Mouse (Mus musculus) limb, embryonic 11.5 days (tissue): ENCODE results near the gene Supt20. TPM values are rescaled to one million over a fixed set of nuclear protein-coding genes. Genes with fewer than 3 reads are reported as not detected.

ENCODE experiments used
- ATAC-seq: fragments of 200-750 bp; cut with Nextera tagmentation; 2 replicates; pipeline ENCODE4 v1.8.0; 2017; ENCODE audit warnings: low read depth; ENCODE audit not compliant: insufficient number of reproducible peaks, low FRiP score, low TSS enrichment
- DNase-seq: peaks from one replicate; pipeline ENCODE4 v3.0.0-alpha.2; 2015; ENCODE audit warnings: low spot score
- H3K27ac ChIP-seq: fragments of 300-500 bp; sonication (generic); replicated peaks from 2 replicates; pipeline ENCODE4 v1.5.1; 2014; ENCODE audit warnings: low read depth, mild to moderate bottlenecking, low read length
- H3K27me3 ChIP-seq: fragments of 300-500 bp; sonication (generic); 2 replicates; pipeline ENCODE4 v1.6.1; 2014; ENCODE audit warnings: mild to moderate bottlenecking, low read length, mixed read lengths; ENCODE audit not compliant: control insufficient read depth, insufficient read depth
- H3K36me3 ChIP-seq: fragments of 300-500 bp; sonication (generic); 2 replicates; pipeline ENCODE4 v1.6.1; 2014; ENCODE audit warnings: mild to moderate bottlenecking, low read length, moderate library complexity, mixed read lengths; ENCODE audit not compliant: control insufficient read depth, insufficient read depth
- H3K4me1 ChIP-seq: fragments of 300-500 bp; sonication (generic); 2 replicates; pipeline ENCODE4 v1.6.1; 2014; ENCODE audit warnings: low read length, mixed read lengths; ENCODE audit not compliant: control insufficient read depth, insufficient read depth
- H3K4me2 ChIP-seq: fragments of 300-500 bp; sonication (generic); 2 replicates; pipeline ENCODE4 v1.6.1; 2014; ENCODE audit warnings: low read depth, mild to moderate bottlenecking, moderate library complexity; ENCODE audit not compliant: severe bottlenecking
- H3K4me3 ChIP-seq: fragments of 300-500 bp; sonication (generic); 2 replicates; pipeline ENCODE4 v1.5.1; 2014; ENCODE audit warnings: low read depth, low read length
- H3K9ac ChIP-seq: fragments of 300-500 bp; sonication (generic); 2 replicates; pipeline ENCODE4 v1.6.1; 2014; ENCODE audit warnings: mild to moderate bottlenecking, low read length
- H3K9me3 ChIP-seq: fragments of 300-500 bp; sonication (generic); 2 replicates; pipeline ENCODE4 v1.6.1; 2016; ENCODE audit warnings: low read length; ENCODE audit not compliant: control insufficient read depth
- WGBS: fragments of 180-500 bp; shearing (Covaris S2); extraction: QIAGEN DNeasy Blood & Tissue Kit; methylation state at CpG from one replicate; pipeline ENCODE4 v1.1.7; 2014; 5-methylcytosine and 5-hydroxymethylcytosine counted together
- polyA plus RNA-seq: library from polyadenylated mRNA; unstranded; fragments of >200 nt; fragmentation: Nextera tagmentation; extraction: Ambion mirVana; gene quantifications from 2 replicates; pipeline ENCODE4 v1.2.1, GENCODE M21; 2014

Supt20 gene
- polyA plus RNA-seq, 1 experiment from 2014 or later = 127 TPM

DNA sequence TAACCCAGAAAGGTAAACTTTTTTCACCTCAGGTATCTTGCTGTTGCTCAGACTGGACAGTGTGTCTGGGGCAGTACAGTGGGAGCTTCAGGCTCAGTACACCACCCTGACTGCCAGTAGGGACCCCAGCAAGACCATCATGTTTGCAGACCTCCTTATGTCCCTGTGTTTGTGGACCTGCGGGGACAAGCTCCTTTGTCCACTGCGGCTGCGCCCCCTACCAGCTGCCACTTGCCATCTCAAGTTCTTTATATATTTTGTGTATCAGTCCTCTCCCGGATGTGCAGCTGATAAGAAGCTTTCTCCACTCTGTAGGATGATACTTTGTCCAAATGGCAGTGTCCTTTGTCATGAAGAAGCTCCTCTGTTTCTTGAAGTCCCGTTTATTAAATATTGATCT, 30.2 kb upstream of the Supt20 start:
- Histone ChIP-seq H3K9ac (no peak overlapping the region), H3K9me3 (no peaks in the 10 kb centered on the region), H3K4me1 (no peaks in the 10 kb centered on the region), H3K27me3 (no peaks in the 10 kb centered on the region), H3K4me3 (no peak overlapping the region), H3K4me2 (no peak overlapping the region), H3K36me3 (no peaks in the 10 kb centered on the region), H3K27ac (no peak overlapping the region)
- 75% methylated on average over 5 of the region's 5 CpGs for WGBS
- ATAC-seq (no peak), DNase-seq (no peak)

DNA sequence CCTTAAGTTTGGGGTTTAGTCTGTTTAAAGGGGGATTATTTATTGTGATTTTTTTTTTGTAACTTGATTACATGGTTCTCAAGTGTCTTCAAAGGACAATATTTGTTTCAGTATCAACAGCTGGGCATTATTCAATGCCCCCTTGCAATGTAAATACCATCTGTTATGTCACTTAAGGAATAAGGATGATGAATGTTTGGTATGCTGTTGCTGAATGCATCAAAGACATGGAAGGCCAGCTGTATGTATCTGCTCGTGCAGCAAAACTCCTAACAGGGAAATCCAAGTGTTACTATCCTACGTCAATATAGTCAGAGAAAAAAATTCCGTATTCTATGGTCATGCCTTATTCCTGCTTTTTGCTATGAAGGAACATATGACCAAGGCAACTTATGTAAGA, 24.5 kb upstream of the Supt20 start:
- no peak for ATAC-seq
- Histone ChIP-seq H3K9me3 (no peaks in the 10 kb centered on the region), H3K36me3 (no peaks in the 10 kb centered on the region), H3K27me3 (no peaks in the 10 kb centered on the region), H3K27ac (no peak overlapping the region), H3K4me1 (no peaks in the 10 kb centered on the region), H3K9ac (no peak overlapping the region), H3K4me2 (no peak overlapping the region), H3K4me3 (no peak overlapping the region)
- 89% methylated on average over 3 of the region's 3 CpGs for WGBS
- no peak for DNase-seq

DNA sequence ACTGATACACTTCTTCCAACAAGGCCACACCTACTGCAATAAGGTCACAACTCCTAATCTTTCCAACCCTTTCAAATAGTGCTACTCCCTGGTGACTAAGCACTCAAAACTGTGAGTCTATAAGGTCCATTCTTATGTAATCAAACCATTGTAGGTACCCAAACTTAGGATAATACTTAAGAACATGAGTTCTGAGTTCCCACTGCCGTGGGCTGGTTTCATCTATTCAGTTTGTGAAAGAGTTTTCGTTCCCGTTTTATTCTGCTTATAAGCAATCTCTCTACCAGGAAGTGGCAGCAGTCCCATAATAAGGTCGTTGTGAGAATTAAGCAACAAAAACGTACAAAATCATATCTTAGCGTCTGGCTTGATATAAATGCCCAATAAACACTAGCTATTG, 23.9 kb upstream of the Supt20 start:
- DNase-seq (no peak), ATAC-seq (no peak)
- WGBS = 81% methylated on average over 6 of the region's 6 CpGs
- H3K4me3 ChIP-seq = no peak overlapping the region
- H3K4me1 ChIP-seq = no peaks in the 10 kb centered on the region
- H3K4me2 ChIP-seq = no peak overlapping the region
- H3K36me3 ChIP-seq = no peaks in the 10 kb centered on the region
- no peaks in the 10 kb centered on the region for H3K9me3 ChIP-seq
- H3K9ac ChIP-seq = no peak overlapping the region
- no peak overlapping the region for H3K27ac ChIP-seq
- no peaks in the 10 kb centered on the region for H3K27me3 ChIP-seq

DNA sequence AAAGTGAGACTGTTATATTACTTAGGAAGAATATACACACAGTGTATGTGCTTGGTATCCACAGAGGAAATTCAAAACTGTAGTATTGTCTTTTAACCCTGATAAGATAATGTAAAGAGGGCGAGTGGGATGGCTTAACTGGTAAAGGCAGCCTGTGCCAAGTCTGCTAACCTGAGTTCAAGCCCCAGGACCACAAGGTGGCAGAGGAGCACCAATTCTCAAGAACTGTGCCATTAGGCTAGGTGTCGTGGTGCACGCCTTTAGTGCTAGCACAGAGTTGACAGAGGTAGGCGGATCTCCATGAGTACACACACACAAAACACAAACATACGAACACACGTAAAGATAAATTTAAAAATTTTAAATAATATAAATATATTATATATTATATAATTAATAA, 23.0 kb upstream of the Supt20 start:
- DNase-seq = no peak
- H3K9me3 ChIP-seq = no peaks in the 10 kb centered on the region
- no peaks in the 10 kb centered on the region for H3K27me3 ChIP-seq
- H3K4me1 ChIP-seq = no peaks in the 10 kb centered on the region
- H3K27ac ChIP-seq = no peak overlapping the region
- ATAC-seq = no peak
- H3K36me3 ChIP-seq = no peaks in the 10 kb centered on the region
- WGBS = 84% methylated on average over 6 of the region's 6 CpGs
- H3K9ac ChIP-seq = no peak overlapping the region
- H3K4me3 ChIP-seq = no peak overlapping the region
- H3K4me2 ChIP-seq = no peak overlapping the region

DNA sequence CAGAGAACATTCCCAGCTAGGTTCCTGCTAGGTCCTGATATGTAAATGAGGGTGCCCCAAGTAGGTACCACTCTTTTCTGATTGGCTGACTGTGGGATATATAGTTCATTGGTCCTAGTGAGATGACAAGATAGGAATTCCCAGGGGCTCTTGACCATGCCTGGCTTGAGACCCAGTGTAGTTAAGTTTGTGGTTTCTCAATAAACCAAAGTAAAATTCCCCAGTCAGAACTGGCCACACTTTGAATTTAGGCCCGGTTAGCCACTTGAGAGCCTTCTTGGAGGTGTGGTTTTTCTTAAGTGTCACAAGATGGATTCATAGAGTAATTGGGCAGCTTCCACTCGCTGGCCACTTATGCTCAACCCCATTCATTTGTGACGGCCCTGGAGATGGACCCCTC, 20.5 kb upstream of the Supt20 start:
- H3K9me3 ChIP-seq = no peaks in the 10 kb centered on the region
- ATAC-seq (no peak), DNase-seq (no peak)
- H3K4me3 ChIP-seq = no peak overlapping the region
- no peaks in the 10 kb centered on the region for H3K36me3 ChIP-seq
- H3K4me1 ChIP-seq = no peaks in the 10 kb centered on the region
- H3K4me2 ChIP-seq = no peak overlapping the region
- H3K9ac ChIP-seq = no peak overlapping the region
- H3K27me3 ChIP-seq = no peaks in the 10 kb centered on the region
- no peak overlapping the region for H3K27ac ChIP-seq
- 80% methylated on average over 3 of the region's 3 CpGs for WGBS

DNA sequence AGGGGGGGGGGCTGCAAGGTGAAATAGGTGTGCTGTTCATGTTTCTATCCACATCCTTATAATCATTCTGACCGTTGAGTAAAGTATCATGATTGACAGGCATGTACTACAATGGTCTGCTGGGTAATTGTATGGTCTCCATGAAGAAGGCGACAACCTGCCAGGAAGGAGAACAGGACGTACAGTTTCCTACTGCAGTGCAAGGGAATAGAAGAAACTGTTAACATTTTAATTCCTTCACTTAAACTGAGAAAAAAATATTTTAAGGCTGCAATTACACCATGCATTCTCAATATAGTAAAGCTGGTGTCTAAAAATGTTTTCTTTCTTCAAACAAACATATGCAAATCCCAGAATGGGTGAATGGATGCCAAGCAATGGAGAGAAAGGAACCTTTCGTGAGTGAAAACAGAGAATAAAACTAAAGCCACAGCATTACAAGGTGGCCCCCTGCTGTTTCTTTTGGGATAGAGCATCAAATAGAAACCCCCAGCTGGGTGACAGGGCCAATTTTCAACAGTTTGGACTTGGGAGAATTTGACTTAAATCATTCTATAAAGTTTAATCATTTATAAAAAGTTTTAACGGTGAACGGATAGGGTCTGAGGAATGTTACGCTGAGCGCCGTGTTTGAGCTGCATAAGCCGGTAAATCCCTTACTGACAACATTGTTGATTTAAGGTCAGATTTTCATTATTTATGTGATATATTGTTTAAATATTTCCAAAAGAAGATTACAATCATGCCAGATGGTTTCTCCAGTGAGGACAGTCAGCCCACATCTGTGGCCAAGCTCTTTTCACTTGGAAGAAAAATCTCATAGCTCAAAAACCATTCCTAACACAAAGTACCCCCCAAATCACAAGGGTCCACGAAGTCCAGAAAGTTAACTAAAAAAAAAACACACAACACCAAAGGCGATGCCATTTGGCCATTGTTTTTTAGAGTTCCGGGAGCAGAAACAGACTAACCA, 19.8 kb upstream of the Supt20 start:
- H3K9me3 ChIP-seq = no peaks in the 10 kb centered on the region
- no peaks in the 10 kb centered on the region for H3K4me1 ChIP-seq
- H3K4me2 ChIP-seq = no peak overlapping the region
- DNase-seq (peak; percentile 53), ATAC-seq (no peak)
- no peaks in the 10 kb centered on the region for H3K27me3 ChIP-seq
- no peak overlapping the region for H3K27ac ChIP-seq
- no peak overlapping the region for H3K4me3 ChIP-seq
- 72% methylated on average over 13 of the region's 13 CpGs for WGBS
- no peaks in the 10 kb centered on the region for H3K36me3 ChIP-seq
- no peak overlapping the region for H3K9ac ChIP-seq

DNA sequence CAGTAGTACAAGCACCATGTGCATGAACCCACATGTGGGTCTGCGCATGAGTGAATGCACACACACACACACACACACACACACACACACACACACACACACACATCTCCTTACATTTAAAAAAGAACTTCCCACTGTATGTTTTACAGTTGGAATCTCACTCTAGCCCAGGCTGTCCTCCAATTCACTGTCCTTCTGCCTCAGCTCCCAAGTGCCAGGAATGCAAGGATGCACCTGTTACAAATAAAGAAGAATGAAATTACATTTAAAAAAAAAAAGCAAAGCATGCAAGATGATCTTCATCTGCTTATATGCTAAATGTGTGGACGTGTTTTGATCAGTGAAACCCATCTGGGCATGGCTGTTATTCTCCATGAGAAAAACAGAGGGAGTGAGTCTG, 15.8 kb upstream of the Supt20 start:
- no peak overlapping the region for H3K27ac ChIP-seq
- H3K36me3 ChIP-seq = no peaks in the 10 kb centered on the region
- WGBS = 85% methylated on average over 2 of the region's 2 CpGs
- no peaks in the 10 kb centered on the region for H3K9me3 ChIP-seq
- no peaks in the 10 kb centered on the region for H3K27me3 ChIP-seq
- ATAC-seq (no peak), DNase-seq (no peak)
- no peak overlapping the region for H3K9ac ChIP-seq
- H3K4me3 ChIP-seq = no peak overlapping the region
- H3K4me2 ChIP-seq = no peak overlapping the region
- no peaks in the 10 kb centered on the region for H3K4me1 ChIP-seq

DNA sequence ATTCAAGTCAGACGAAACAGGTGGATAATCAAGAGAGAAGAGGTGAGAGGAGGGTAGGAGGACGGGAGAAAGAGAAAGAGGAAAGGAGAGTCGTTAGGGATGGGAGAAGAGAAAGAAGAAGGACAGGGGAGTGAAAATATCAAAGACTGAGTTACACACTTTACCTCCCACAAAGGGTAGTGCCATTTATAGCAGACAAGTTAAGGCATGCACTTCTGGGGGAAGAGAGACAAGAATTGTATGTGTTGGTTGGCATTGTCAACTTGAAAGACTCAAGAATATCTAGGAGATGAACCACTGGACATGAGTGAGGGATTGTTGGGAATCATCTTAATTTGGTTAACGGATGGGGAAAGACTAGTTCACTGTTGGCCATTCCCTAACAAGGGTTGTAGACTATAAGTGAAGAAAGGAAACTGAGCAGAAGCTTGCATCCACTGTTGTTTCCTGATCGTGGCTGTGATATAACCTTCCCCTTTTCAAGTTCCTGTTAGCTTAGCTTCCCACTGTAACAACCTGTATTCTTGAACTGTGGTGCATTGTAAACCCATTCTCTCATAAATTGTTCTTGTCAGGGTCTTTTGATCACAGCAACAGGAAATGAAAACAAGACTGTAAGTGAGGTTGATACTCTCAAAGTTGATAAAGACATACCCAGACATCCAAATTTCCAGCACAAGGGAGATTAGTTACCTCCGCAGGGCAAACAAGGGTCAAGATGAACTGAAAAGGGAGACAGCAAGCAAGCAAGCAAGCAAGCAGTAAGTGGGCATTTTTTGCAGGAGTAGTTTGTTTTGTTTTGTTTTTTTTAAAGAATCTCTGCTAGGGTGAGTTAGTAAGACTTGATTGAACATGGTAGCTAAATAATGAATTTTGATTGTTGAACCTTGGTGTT, 11.1 kb upstream of the Supt20 start:
- H3K4me3 ChIP-seq = no peak overlapping the region
- H3K4me2 ChIP-seq = no peak overlapping the region

More for the DNA sequence above, 11.1 kb upstream of the Supt20 start:
- DNase-seq (no peak), ATAC-seq (no peak)
- H3K9ac ChIP-seq = no peak overlapping the region
- H3K36me3 ChIP-seq = no peaks in the 10 kb centered on the region
- H3K27me3 ChIP-seq = no peaks in the 10 kb centered on the region
- H3K27ac ChIP-seq = no peak overlapping the region
- H3K4me1 ChIP-seq = no peaks in the 10 kb centered on the region
- WGBS = 71% methylated on average over 6 of the region's 6 CpGs
- H3K9me3 ChIP-seq = no peaks in the 10 kb centered on the region
